Mouse (Mus musculus): ENCODE measurements at regions not wholly inside any gene's neighbourhood (a gene's known extent, or its start where the extent isn't known, plus 50 kb on each side); places are given as distances from the start of the nearest gene placed in this dataset.

DNA sequence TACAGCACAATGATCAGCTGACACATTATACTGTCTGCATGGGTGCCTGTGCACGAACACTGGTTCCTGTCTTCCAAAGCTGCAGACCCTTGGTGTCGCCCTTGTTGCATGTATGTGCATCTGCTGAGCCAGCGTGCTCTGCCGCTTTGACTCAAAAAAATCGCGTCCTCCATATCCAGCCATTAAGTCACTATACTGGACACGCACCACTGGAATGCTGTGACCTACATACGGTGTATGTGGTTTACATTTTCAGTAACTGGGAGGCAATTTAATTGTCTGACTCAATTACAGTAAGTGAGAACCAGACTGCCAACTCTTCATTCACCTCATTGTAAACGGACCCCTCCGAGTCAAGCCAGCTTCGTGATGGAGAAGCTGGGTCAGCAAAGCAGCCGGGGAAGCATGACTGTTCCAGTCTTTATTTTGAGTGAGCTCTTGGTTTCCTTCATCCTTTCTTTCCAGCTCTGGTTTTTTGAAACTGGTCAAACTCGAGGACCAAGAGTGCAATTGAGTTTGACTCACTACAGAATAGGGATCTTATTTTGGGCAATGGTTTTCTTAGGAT lies 448.9 kb downstream of the Col12a1 start:
- Histone ChIP-seq H3K27me3 (replicated peaks) (no peaks in the 10 kb centered on the region), H3K9me3 (no peaks in the 10 kb centered on the region), H3K4me2 (no peak overlapping the region), H3K27ac (replicated peaks) (no peak overlapping the region), H3K4me1 (peaks cover 8% of the 10 kb centered on the region), H3K4me3 (no peak overlapping the region), H3K9ac (no peak overlapping the region), H3K36me3 (no peaks in the 10 kb centered on the region)
- ATAC-seq (ENCODE audit: extremely low read depth, insufficient number of reproducible peaks, low FRiP score, low TSS enrichment), result no peak
- WGBS, result 83% methylated on average over 13 of the region's 13 CpGs

- Histone ChIP-seq H3K4me1 (peaks cover 8% of the 10 kb centered on the region), H3K4me2 (no peak overlapping the region), H3K27ac (replicated peaks) (no peak overlapping the region), H3K27me3 (replicated peaks) (no peaks in the 10 kb centered on the region), H3K9me3 (no peaks in the 10 kb centered on the region), H3K9ac (no peak overlapping the region), H3K36me3 (no peaks in the 10 kb centered on the region), H3K4me3 (no peak overlapping the region)
- ATAC-seq (ENCODE audit: extremely low read depth, insufficient number of reproducible peaks, low FRiP score, low TSS enrichment), result no peak
- WGBS, result 32% methylated on average over 2 of the region's 2 CpGs
These were observed 448.4 kb downstream of the Col12a1 start for GRCm38 (mm10) chr9:79270256-79270655.

- 76% methylated on average over 3 of the region's 3 CpGs for WGBS
- Histone ChIP-seq H3K4me3 (no peak overlapping the region), H3K4me2 (no peak overlapping the region), H3K36me3 (no peaks in the 10 kb centered on the region), H3K9me3 (no peaks in the 10 kb centered on the region), H3K27me3 (replicated peaks) (no peaks in the 10 kb centered on the region), H3K4me1 (no peaks in the 10 kb centered on the region), H3K27ac (replicated peaks) (no peak overlapping the region), H3K9ac (no peak overlapping the region)
- no peak for ATAC-seq (ENCODE audit: extremely low read depth, insufficient number of reproducible peaks, low FRiP score, low TSS enrichment)
These were observed 430.8 kb downstream of the Col12a1 start for GRCm38 (mm10) chr9:79287849-79288248.

DNA sequence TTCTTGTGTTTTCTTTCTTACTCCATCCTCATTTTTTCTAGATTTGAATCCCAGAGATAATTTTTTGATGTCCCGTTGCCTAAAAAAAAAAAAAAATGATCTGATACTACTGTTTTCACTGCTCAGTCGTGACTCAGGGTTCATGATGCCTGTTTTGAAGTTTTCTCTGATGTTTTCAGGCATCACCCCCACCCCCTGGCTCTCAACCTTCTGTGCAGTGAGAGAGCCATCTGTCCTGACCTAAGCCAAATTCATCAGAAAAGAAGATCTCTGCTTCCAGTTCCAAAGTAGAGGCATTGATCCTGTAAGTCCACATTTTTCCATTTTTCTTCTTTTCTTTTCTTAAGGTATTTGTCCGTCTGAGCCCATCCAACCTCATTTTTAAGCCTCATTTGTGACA lies 423.3 kb downstream of the Col12a1 start:
- no peak overlapping the region for H3K27ac ChIP-seq (replicated peaks)
- no peak overlapping the region for H3K4me3 ChIP-seq
- no peak overlapping the region for H3K9ac ChIP-seq
- ATAC-seq (ENCODE audit: extremely low read depth, insufficient number of reproducible peaks, low FRiP score, low TSS enrichment), result no peak
- no peaks in the 10 kb centered on the region for H3K27me3 ChIP-seq (replicated peaks)
- H3K9me3 ChIP-seq, result no peaks in the 10 kb centered on the region
- H3K4me2 ChIP-seq, result no peak overlapping the region
- H3K4me1 ChIP-seq, result no peaks in the 10 kb centered on the region
- H3K36me3 ChIP-seq, result no peaks in the 10 kb centered on the region
- WGBS, result 71% methylated on average over 3 of the region's 3 CpGs

GRCm38 (mm10) chr9:79301580-79301979 lies 417.1 kb downstream of the Col12a1 start:
- Histone ChIP-seq H3K9ac (no peak overlapping the region), H3K4me3 (no peak overlapping the region), H3K4me2 (no peak overlapping the region), H3K36me3 (no peaks in the 10 kb centered on the region), H3K27ac (replicated peaks) (no peak overlapping the region), H3K4me1 (no peaks in the 10 kb centered on the region), H3K9me3 (no peaks in the 10 kb centered on the region), H3K27me3 (replicated peaks) (no peaks in the 10 kb centered on the region)
- WGBS, result 60% methylated on average over 3 of the region's 3 CpGs
- no peak for ATAC-seq (ENCODE audit: extremely low read depth, insufficient number of reproducible peaks, low FRiP score, low TSS enrichment)

GRCm38 (mm10) chr9:79310591-79310990 lies 408.0 kb downstream of the Col12a1 start:
- no peak for ATAC-seq (ENCODE audit: extremely low read depth, insufficient number of reproducible peaks, low FRiP score, low TSS enrichment)
- 56% methylated on average over 3 of the region's 3 CpGs for whole genome bisulfite sequencing
- no peaks in the 10 kb centered on the region for H3K36me3 ChIP-seq
- H3K4me3 ChIP-seq, result no peak overlapping the region
- no peaks in the 10 kb centered on the region for H3K27me3 ChIP-seq (replicated peaks)
- H3K9ac ChIP-seq, result no peak overlapping the region
- H3K9me3 ChIP-seq, result no peaks in the 10 kb centered on the region
- no peaks in the 10 kb centered on the region for H3K4me1 ChIP-seq
- H3K4me2 ChIP-seq, result no peak overlapping the region
- no peak overlapping the region for H3K27ac ChIP-seq (replicated peaks)

GRCm38 (mm10) chr9:79317411-79317810 lies 401.2 kb downstream of the Col12a1 start:
- Histone ChIP-seq H3K4me3 (no peak overlapping the region), H3K4me2 (no peak overlapping the region), H3K4me1 (peaks cover 8% of the 10 kb centered on the region), H3K9ac (no peak overlapping the region), H3K36me3 (no peaks in the 10 kb centered on the region), H3K27me3 (replicated peaks) (no peaks in the 10 kb centered on the region), H3K9me3 (no peaks in the 10 kb centered on the region), H3K27ac (replicated peaks) (no peak overlapping the region)
- no peak for ATAC-seq (ENCODE audit: extremely low read depth, insufficient number of reproducible peaks, low FRiP score, low TSS enrichment)

DNA sequence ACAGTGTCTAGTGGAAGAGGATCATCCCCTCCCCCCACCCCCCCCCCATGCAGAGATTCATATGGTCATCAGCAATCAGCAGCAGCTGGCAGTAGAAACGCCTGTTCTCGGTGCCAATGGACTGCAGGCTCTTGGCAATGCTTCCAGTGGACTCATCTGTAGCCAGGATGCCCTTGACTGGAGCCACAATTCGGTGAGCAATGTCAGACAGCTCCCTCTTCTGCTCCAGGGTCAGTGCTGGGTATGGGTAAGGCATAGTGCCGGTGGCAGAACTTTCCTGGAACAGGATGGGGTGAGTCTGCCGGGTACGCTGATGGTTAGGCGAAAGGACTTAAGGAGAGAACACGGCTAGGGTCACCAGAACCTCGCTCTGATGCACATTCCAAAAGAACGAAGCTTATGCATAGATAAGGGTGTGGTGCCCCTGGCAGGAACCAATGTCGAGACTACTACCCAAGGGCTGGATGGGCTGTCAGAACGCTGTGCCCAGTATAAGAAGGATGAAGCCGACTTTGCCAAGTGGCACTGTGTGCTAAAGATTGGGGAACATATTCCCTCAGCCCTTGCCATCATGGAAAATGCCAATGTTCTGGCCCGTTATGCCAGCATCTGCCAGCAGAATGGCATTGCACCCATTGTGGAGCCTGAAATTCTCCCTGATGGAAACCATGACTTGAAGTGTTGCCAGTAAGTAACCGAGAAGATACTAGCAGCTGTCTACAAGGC lies 372.1 kb downstream of the Col12a1 start:
- Histone ChIP-seq H3K27ac (replicated peaks) (no peak overlapping the region), H3K27me3 (replicated peaks) (no peaks in the 10 kb centered on the region), H3K9ac (no peak overlapping the region), H3K4me2 (no peak overlapping the region), H3K9me3 (no peaks in the 10 kb centered on the region), H3K4me1 (no peaks in the 10 kb centered on the region), H3K36me3 (no peaks in the 10 kb centered on the region), H3K4me3 (no peak overlapping the region)
- no peak for ATAC-seq (ENCODE audit: extremely low read depth, insufficient number of reproducible peaks, low FRiP score, low TSS enrichment)
- WGBS, result 85% methylated on average over 15 of the region's 15 CpGs

GRCm38 (mm10) chr9:79392020-79392419 lies 326.6 kb downstream of the Col12a1 start:
- Histone ChIP-seq H3K27me3 (replicated peaks) (no peaks in the 10 kb centered on the region), H3K4me1 (no peaks in the 10 kb centered on the region), H3K4me2 (no peak overlapping the region), H3K4me3 (no peak overlapping the region), H3K36me3 (no peaks in the 10 kb centered on the region), H3K9me3 (no peaks in the 10 kb centered on the region), H3K9ac (no peak overlapping the region), H3K27ac (replicated peaks) (no peak overlapping the region)
- ATAC-seq (ENCODE audit: extremely low read depth, insufficient number of reproducible peaks, low FRiP score, low TSS enrichment), result no peak
- 71% methylated on average over 2 of the region's 2 CpGs for WGBS

DNA sequence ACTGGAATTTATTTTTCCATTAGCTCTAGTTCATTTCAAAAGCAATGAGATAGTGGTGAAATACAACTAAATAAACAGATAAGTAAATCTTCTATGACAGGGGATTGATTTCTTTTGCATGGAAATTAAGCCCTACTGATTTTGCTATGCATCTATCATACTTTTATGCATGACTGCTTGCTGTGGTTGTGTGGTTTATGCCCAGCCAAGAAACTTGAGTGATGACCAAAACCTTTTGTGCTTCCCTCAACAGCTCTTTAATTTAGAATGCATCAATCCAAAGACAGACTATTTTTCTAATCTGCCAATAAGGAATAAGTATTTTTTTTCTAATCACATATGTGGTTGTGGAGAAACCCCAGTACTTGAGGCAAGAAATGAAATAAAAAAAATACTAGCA lies 303.6 kb downstream of the Col12a1 start:
- Histone ChIP-seq H3K36me3 (no peaks in the 10 kb centered on the region), H3K9ac (no peak overlapping the region), H3K27me3 (replicated peaks) (no peaks in the 10 kb centered on the region), H3K4me2 (no peak overlapping the region), H3K9me3 (no peaks in the 10 kb centered on the region), H3K4me1 (peaks cover 4% of the 10 kb centered on the region; the same call in 1 of the 2 replicates), H3K27ac (replicated peaks) (no peak overlapping the region), H3K4me3 (no peak overlapping the region)
- no peak for ATAC-seq (ENCODE audit: extremely low read depth, insufficient number of reproducible peaks, low FRiP score, low TSS enrichment)

- Histone ChIP-seq H3K4me2 (no peak overlapping the region), H3K27ac (replicated peaks) (no peak overlapping the region), H3K9ac (no peak overlapping the region), H3K4me3 (no peak overlapping the region), H3K9me3 (no peaks in the 10 kb centered on the region), H3K27me3 (replicated peaks) (no peaks in the 10 kb centered on the region), H3K36me3 (no peaks in the 10 kb centered on the region), H3K4me1 (no peaks in the 10 kb centered on the region)
- ATAC-seq (ENCODE audit: extremely low read depth, insufficient number of reproducible peaks, low FRiP score, low TSS enrichment), result no peak
- 53% methylated on average over 1 of the region's 1 CpGs for WGBS
These were observed 288.2 kb downstream of the Col12a1 start for GRCm38 (mm10) chr9:79430417-79430816.

GRCm38 (mm10) chr9:79437636-79438035 lies 281.0 kb downstream of the Col12a1 start:
- Histone ChIP-seq H3K4me2 (no peak overlapping the region), H3K9ac (no peak overlapping the region), H3K9me3 (no peaks in the 10 kb centered on the region), H3K4me1 (peaks cover 14% of the 10 kb centered on the region), H3K27ac (replicated peaks) (no peak overlapping the region), H3K27me3 (replicated peaks) (no peaks in the 10 kb centered on the region), H3K36me3 (no peaks in the 10 kb centered on the region), H3K4me3 (no peak overlapping the region)
- WGBS, result 83% methylated on average over 3 of the region's 3 CpGs
- no peak for ATAC-seq (ENCODE audit: extremely low read depth, insufficient number of reproducible peaks, low FRiP score, low TSS enrichment)

Data from heart, embryonic 13.5 days (tissue).